Mouse (Mus musculus): ENCODE measurements around the gene Gm45618. TPM values are rescaled to one million over a fixed set of nuclear protein-coding genes. Genes with fewer than 3 reads are reported as not detected.

Gm45618 gene
- polyA plus RNA-seq, 1 experiment from 2014 or later, result not detected

Other genes starting within 250 kb of the Gm45618 start
- gene Tollip, start 202.2 kb downstream of the Gm45618 start, polyA plus RNA-seq (2015; fragmentation: Nextera tagmentation; extraction: Ambion mirVana), result 43.5 and 46.6 TPM in 2 replicates
- 0.28 and 0.32 TPM in 2 replicates for gene Brsk2, start 171.0 kb downstream of the Gm45618 start, polyA plus RNA-seq (2015; fragmentation: Nextera tagmentation; extraction: Ambion mirVana)
- 54.3 and 56.3 TPM in 2 replicates for gene Mob2, start 59.7 kb downstream of the Gm45618 start, polyA plus RNA-seq (2015; fragmentation: Nextera tagmentation; extraction: Ambion mirVana)
- 9.3 and 11.1 TPM in 2 replicates for gene Dusp8, start 24.9 kb downstream of the Gm45618 start, polyA plus RNA-seq (2015; fragmentation: Nextera tagmentation; extraction: Ambion mirVana)
- gene Gm39115, start 15.3 kb upstream of the Gm45618 start, polyA plus RNA-seq (2015; fragmentation: Nextera tagmentation; extraction: Ambion mirVana), result not detected in 2 replicates
- not detected in 2 replicates for gene Gm45337, start 23.9 kb upstream of the Gm45618 start, polyA plus RNA-seq (2015; fragmentation: Nextera tagmentation; extraction: Ambion mirVana)
- gene Gm29735, start 36.4 kb upstream of the Gm45618 start, polyA plus RNA-seq (2015; fragmentation: Nextera tagmentation; extraction: Ambion mirVana), result not detected in 2 replicates
- gene Gm4553, start 45.0 kb upstream of the Gm45618 start, polyA plus RNA-seq (2015; fragmentation: Nextera tagmentation; extraction: Ambion mirVana), result not detected in 2 replicates
- gene Krtap5-2, start 55.3 kb upstream of the Gm45618 start, polyA plus RNA-seq (2015; fragmentation: Nextera tagmentation; extraction: Ambion mirVana), result not detected in 2 replicates
- not detected in 2 replicates for gene Gm10153, start 69.7 kb upstream of the Gm45618 start, polyA plus RNA-seq (2015; fragmentation: Nextera tagmentation; extraction: Ambion mirVana)
- not detected in 2 replicates for gene Krtap5-3, start 80.6 kb upstream of the Gm45618 start, polyA plus RNA-seq (2015; fragmentation: Nextera tagmentation; extraction: Ambion mirVana)
- gene Gm7579, start 91.1 kb upstream of the Gm45618 start, polyA plus RNA-seq (2015; fragmentation: Nextera tagmentation; extraction: Ambion mirVana), result not detected in 2 replicates
- not detected in 2 replicates for gene Krtap5-5, start 109.2 kb upstream of the Gm45618 start, polyA plus RNA-seq (2015; fragmentation: Nextera tagmentation; extraction: Ambion mirVana)
- gene Gm40460, start 120.3 kb upstream of the Gm45618 start, polyA plus RNA-seq (2015; fragmentation: Nextera tagmentation; extraction: Ambion mirVana), result not detected in 2 replicates
- gene Gm2431, start 137.6 kb upstream of the Gm45618 start, polyA plus RNA-seq (2015; fragmentation: Nextera tagmentation; extraction: Ambion mirVana), result not detected in 2 replicates
- not detected in 2 replicates for gene Gm4559, start 153.6 kb upstream of the Gm45618 start, polyA plus RNA-seq (2015; fragmentation: Nextera tagmentation; extraction: Ambion mirVana)
- not detected in 2 replicates for gene Krtap5-1, start 176.4 kb upstream of the Gm45618 start, polyA plus RNA-seq (2015; fragmentation: Nextera tagmentation; extraction: Ambion mirVana)
- 0.18 TPM in 1 of 2 replicates, not detected in the other for gene Krtap5-4, start 182.8 kb upstream of the Gm45618 start, polyA plus RNA-seq (2015; fragmentation: Nextera tagmentation; extraction: Ambion mirVana)